Mouse (Mus musculus): Measurements from ENCODE around the gene Rhot2. TPM values are rescaled to one million over a fixed set of nuclear protein-coding genes. Genes with fewer than 3 reads are reported as not detected.
"Not testable (repeated sequence)": the region's sequence is repeated elsewhere in the genome, so short reads cannot be mapped to it uniquely, and the experiment has no call there.

Gene Rhot2
- polyA plus RNA-seq, 1 experiment from 2014 or later, result 9.8 TPM

GRCm38 (mm10) chr17:25808789-25809605, 35.7 kb downstream of the Rhot2 start, which contains the start of gene Fbxl16:
Gene Fbxl16, plus strand, starts transcription at chr17:25809085.
- H3K9me3 ChIP-seq (ENCODE audit: low read length), result no peaks in the 10 kb centered on the region
- ATAC-seq (peak; percentile 56), DNase-seq (peak; percentile 50)
- peak within 1 kb of the TSS; percentile 52 for H3K4me3 ChIP-seq (ENCODE audit: low read depth, low read length)
- H3K4me2 ChIP-seq (ENCODE audit: low read depth, low read length), result peak within 1 kb of the TSS; percentile 75
- no peak within 1 kb of the TSS for H3K9ac ChIP-seq (replicated peaks)
- TF ChIP-seq EP300 (IDR thresholded peaks at IDR 0.05; ENCODE audit: low read depth), result no peak
- peak; percentile 29; the same call in 1 of the 2 replicates for TF ChIP-seq CTCF (IDR thresholded peaks at IDR 0.05; ENCODE audit: low read depth)
- no peaks in the 10 kb centered on the region for H3K36me3 ChIP-seq (replicated peaks; ENCODE audit: insufficient read depth, low read length)
- 2% methylated on average over 90 of the region's 100 CpGs for WGBS (ENCODE audit: insufficient replicate concordance)
- H3K27me3 ChIP-seq (ENCODE audit: insufficient read depth, low read length), result peaks cover 57% of the 10 kb centered on the region
- H3K27ac ChIP-seq (ENCODE audit: low read depth), result no peak within 1 kb of the TSS
- peaks cover 12% of the 10 kb centered on the region; the same call in 1 of the 2 replicates for H3K4me1 ChIP-seq (ENCODE audit: insufficient read depth)

- TF ChIP-seq EP300 (IDR thresholded peaks at IDR 0.05; ENCODE audit: low read depth) (no peak), CTCF (IDR thresholded peaks at IDR 0.05; ENCODE audit: low read depth) (no peak)
Measured at GRCm38 (mm10) chr17:25808028-25808427, 36.6 kb downstream of the Rhot2 start.

GRCm38 (mm10) chr17:25807452-25807851, 37.2 kb downstream of the Rhot2 start:
- not testable (repeated sequence) for H3K27ac ChIP-seq (ENCODE audit: low read depth); ATAC-seq; H3K4me2 ChIP-seq (ENCODE audit: low read depth, low read length); H3K9me3 ChIP-seq (ENCODE audit: low read length); H3K4me3 ChIP-seq (ENCODE audit: low read depth, low read length); H3K9ac ChIP-seq (replicated peaks); DNase-seq; H3K36me3 ChIP-seq (replicated peaks; ENCODE audit: insufficient read depth, low read length)
- H3K4me1 ChIP-seq (ENCODE audit: insufficient read depth), result peaks cover 12% of the 10 kb centered on the region; the same call in 1 of the 2 replicates
- H3K27me3 ChIP-seq (ENCODE audit: insufficient read depth, low read length), result peaks cover 48% of the 10 kb centered on the region
- TF ChIP-seq CTCF (IDR thresholded peaks at IDR 0.05; ENCODE audit: low read depth), result 0 out of 2 replicates have a peak, but pooled peaks have one; percentile 10
- WGBS (ENCODE audit: insufficient replicate concordance), result 25% methylated on average over 2 of the region's 2 CpGs

More at GRCm38 (mm10) chr17:25808028-25808427, 36.6 kb downstream of the Rhot2 start:
- DNase-seq (no peak), ATAC-seq (no peak)
- 37% methylated on average over 5 of the region's 5 CpGs for WGBS (ENCODE audit: insufficient replicate concordance)
- H3K27me3 ChIP-seq (ENCODE audit: insufficient read depth, low read length), result peaks cover 53% of the 10 kb centered on the region
- H3K4me1 ChIP-seq (ENCODE audit: insufficient read depth), result peaks cover 12% of the 10 kb centered on the region; the same call in 1 of the 2 replicates
- no peaks in the 10 kb centered on the region for H3K36me3 ChIP-seq (replicated peaks; ENCODE audit: insufficient read depth, low read length)
- no peak overlapping the region for H3K27ac ChIP-seq (ENCODE audit: low read depth)
- no peaks in the 10 kb centered on the region for H3K9me3 ChIP-seq (ENCODE audit: low read length)
- no peak overlapping the region for H3K4me2 ChIP-seq (ENCODE audit: low read depth, low read length)
- no peak overlapping the region for H3K4me3 ChIP-seq (ENCODE audit: low read depth, low read length)
- no peak overlapping the region for H3K9ac ChIP-seq (replicated peaks)

- Histone ChIP-seq H3K4me2 (ENCODE audit: low read depth, low read length) (no peak overlapping the region), H3K9ac (replicated peaks) (no peak overlapping the region), H3K36me3 (replicated peaks; ENCODE audit: insufficient read depth, low read length) (no peaks in the 10 kb centered on the region), H3K4me3 (ENCODE audit: low read depth, low read length) (no peak overlapping the region), H3K9me3 (ENCODE audit: low read length) (no peaks in the 10 kb centered on the region), H3K27me3 (ENCODE audit: insufficient read depth, low read length) (peaks cover 41% of the 10 kb centered on the region), H3K4me1 (ENCODE audit: insufficient read depth) (peaks cover 12% of the 10 kb centered on the region; the same call in 1 of the 2 replicates), H3K27ac (ENCODE audit: low read depth) (no peak overlapping the region)
- no peak for DNase-seq
- TF ChIP-seq EP300 (IDR thresholded peaks at IDR 0.05; ENCODE audit: low read depth) (no peak), CTCF (IDR thresholded peaks at IDR 0.05; ENCODE audit: low read depth) (no peak)
- ATAC-seq, result no peak
- 71% methylated on average over 4 of the region's 4 CpGs for WGBS (ENCODE audit: insufficient replicate concordance)
Measured at GRCm38 (mm10) chr17:25806507-25806906, 38.1 kb downstream of the Rhot2 start.

GRCm38 (mm10) chr17:25802825-25803517, 41.7 kb downstream of the Rhot2 start:
- Histone ChIP-seq H3K4me1 (ENCODE audit: insufficient read depth) (no peaks in the 10 kb centered on the region), H3K27me3 (ENCODE audit: insufficient read depth, low read length) (peaks cover 17% of the 10 kb centered on the region), H3K36me3 (replicated peaks; ENCODE audit: insufficient read depth, low read length) (no peaks in the 10 kb centered on the region), H3K4me3 (ENCODE audit: low read depth, low read length) (no peak overlapping the region), H3K9ac (replicated peaks) (no peak overlapping the region), H3K9me3 (ENCODE audit: low read length) (no peaks in the 10 kb centered on the region), H3K4me2 (ENCODE audit: low read depth, low read length) (no peak overlapping the region), H3K27ac (ENCODE audit: low read depth) (no peak overlapping the region)
- ATAC-seq, result no peak
- no peak for DNase-seq
- TF ChIP-seq EP300 (IDR thresholded peaks at IDR 0.05; ENCODE audit: low read depth), result no peak
- TF ChIP-seq CTCF (IDR thresholded peaks at IDR 0.05; ENCODE audit: low read depth), result no peak
- 15% methylated on average over 10 of the region's 10 CpGs for WGBS (ENCODE audit: insufficient replicate concordance)

GRCm38 (mm10) chr17:25801029-25801428, 43.6 kb downstream of the Rhot2 start:
- Histone ChIP-seq H3K9ac (replicated peaks) (no peak overlapping the region), H3K9me3 (ENCODE audit: low read length) (no peaks in the 10 kb centered on the region), H3K27me3 (ENCODE audit: insufficient read depth, low read length) (0 out of 2 replicates have a peak, but pooled peaks cover 8% of the 10 kb centered on the region), H3K4me1 (ENCODE audit: insufficient read depth) (peaks cover 9% of the 10 kb centered on the region), H3K27ac (ENCODE audit: low read depth) (no peak overlapping the region), H3K4me3 (ENCODE audit: low read depth, low read length) (no peak overlapping the region), H3K36me3 (replicated peaks; ENCODE audit: insufficient read depth, low read length) (no peaks in the 10 kb centered on the region), H3K4me2 (ENCODE audit: low read depth, low read length) (no peak overlapping the region)
- ATAC-seq (peak; percentile 40; the same call in 1 of the 2 replicates), DNase-seq (peak; percentile 65)
- TF ChIP-seq EP300 (IDR thresholded peaks at IDR 0.05; ENCODE audit: low read depth), result no peak
- peak; percentile 93 for TF ChIP-seq CTCF (IDR thresholded peaks at IDR 0.05; ENCODE audit: low read depth)
- 2% methylated on average over 6 of the region's 6 CpGs for WGBS (ENCODE audit: insufficient replicate concordance)

Data from liver, postnatal 0 days (tissue).